Comparison of ENCODE assay signal across 36 mouse cellular contexts in genomic region chr10:59365804-59366589, GRCm38 (mm10). TPM values are rescaled to one million over a fixed set of nuclear protein-coding genes. Genes with fewer than 3 reads are reported as not detected.
A peak's percentile ranks its signal among the peaks of the same experiment; 100 is the strongest.
DNase-seq lines count a peak whose midpoint lies in the region; ATAC-seq lines count a peak whose summit lies in the region.
"Had no signal": no experiment of that assay in that cellular context is flagged by ENCODE, and none has a peak within 500 bp of the region (broad histone marks: within the 10 kb centered on the region; RNA-seq: fewer than 3 reads in every experiment).

No protein-coding gene starts in this region.

- peak; percentile 76 for DNase-seq in heart, adult 11 months
- no peak for DNase-seq in heart, adult 18-20 months
- DNase-seq in lung, postnatal 14 days: no peak
- DNase-seq in lung, postnatal 36 days: peak; percentile 16
- DNase-seq in c-Kit-positive CD71-positive TER-119-positive erythroid progenitor cells, embryonic 14.5 days (ENCODE audit: low spot score): no peak
- DNase-seq in right cerebral cortex, postnatal 36 days (ENCODE audit: low spot score in 2 of 2): no peak
- DNase-seq: adrenal gland, adult 8-10 months; cerebellum, adult 11 months; cerebellum, adult 9-10 months; cerebellum, postnatal 36 days; heart, postnatal 10 days; kidney, adult 18-20 months; kidney, postnatal 4 days; left cerebral cortex, postnatal 4 days; right cerebral cortex, postnatal 25 days; spleen, adult 18-20 months; thymus, postnatal 14 days had no signal

- H3K9ac ChIP-seq in lung, embryonic 16.5 days (ENCODE audit: low read length): no peak overlapping the region
- no peak overlapping the region for H3K9ac ChIP-seq in liver, embryonic 15.5 days
- H3K9ac ChIP-seq: embryonic facial prominence, embryonic 13.5 days; heart, embryonic 13.5 days; hindbrain, embryonic 14.5 days; kidney, embryonic 15.5 days; limb, embryonic 15.5 days; midbrain, embryonic 15.5 days had no signal

- H3K4me2 ChIP-seq in lung, embryonic 16.5 days (ENCODE audit: low read depth, low read length): no peak overlapping the region
- H3K4me2 ChIP-seq in liver, embryonic 15.5 days: no peak overlapping the region
- H3K4me2 ChIP-seq: embryonic facial prominence, embryonic 13.5 days; heart, embryonic 13.5 days; hindbrain, embryonic 14.5 days; kidney, embryonic 15.5 days; limb, embryonic 15.5 days; midbrain, embryonic 15.5 days had no signal

- no peaks in the 10 kb centered on the region for H3K27me3 ChIP-seq in lung, embryonic 16.5 days (ENCODE audit: control insufficient read depth, insufficient read depth, low read depth, low read length)
- no peaks in the 10 kb centered on the region for H3K27me3 ChIP-seq in liver, embryonic 15.5 days
- H3K27me3 ChIP-seq: CH12.LX; embryonic facial prominence, embryonic 13.5 days; heart, embryonic 13.5 days; kidney, embryonic 15.5 days; limb, embryonic 15.5 days; midbrain, embryonic 15.5 days had no signal

- no peak for ATAC-seq in lung, embryonic 16.5 days (ENCODE audit: low read depth)
- peak; percentile 56 for ATAC-seq in liver, embryonic 15.5 days (ENCODE audit: insufficient read depth)
- ATAC-seq: activated CD4-positive, CD25-positive, alpha-beta regulatory T cell, adult 4 months; forebrain, embryonic 16.5 days; midbrain, embryonic 15.5 days had no signal

- H3K4me1 ChIP-seq in lung, embryonic 16.5 days (replicated peaks; ENCODE audit: control insufficient read depth, insufficient read depth, low read length): peaks cover 16% of the 10 kb centered on the region
- H3K4me1 ChIP-seq in liver, embryonic 15.5 days (replicated peaks): peaks cover 16% of the 10 kb centered on the region
- H3K4me1 ChIP-seq: embryonic facial prominence, embryonic 13.5 days; kidney, embryonic 15.5 days; limb, embryonic 15.5 days; midbrain, embryonic 15.5 days had no signal

- peaks cover 42% of the 10 kb centered on the region for H3K36me3 ChIP-seq in lung, embryonic 16.5 days (ENCODE audit: control insufficient read depth, insufficient read depth, low read length)
- peaks cover 85% of the 10 kb centered on the region for H3K36me3 ChIP-seq in liver, embryonic 15.5 days (replicated peaks)

- no peaks in the 10 kb centered on the region for H3K9me3 ChIP-seq in lung, embryonic 16.5 days (ENCODE audit: control insufficient read depth, low read length)
- no peaks in the 10 kb centered on the region for H3K9me3 ChIP-seq in liver, embryonic 15.5 days (replicated peaks)
- H3K9me3 ChIP-seq: embryonic facial prominence, embryonic 13.5 days; heart, embryonic 13.5 days; kidney, embryonic 15.5 days; limb, embryonic 15.5 days; midbrain, embryonic 15.5 days had no signal

- H3K27ac ChIP-seq in lung, embryonic 16.5 days (ENCODE audit: low read length): peak overlapping the region; percentile 46; the same call in 1 of the 2 replicates
- peak overlapping the region; percentile 14; the same call in 1 of the 2 replicates for H3K27ac ChIP-seq in liver, embryonic 15.5 days (replicated peaks)
- H3K27ac ChIP-seq: embryonic facial prominence, embryonic 13.5 days; heart, embryonic 13.5 days; hindbrain, embryonic 14.5 days; kidney, embryonic 15.5 days; limb, embryonic 15.5 days; midbrain, embryonic 15.5 days had no signal

- H3K4me3 ChIP-seq in lung, embryonic 16.5 days (ENCODE audit: low read length): no peak overlapping the region
- no peak overlapping the region for H3K4me3 ChIP-seq in liver, embryonic 15.5 days (replicated peaks)
- H3K4me3 ChIP-seq: embryonic facial prominence, embryonic 13.5 days; heart, embryonic 13.5 days; kidney, embryonic 15.5 days; limb, embryonic 15.5 days; midbrain, embryonic 15.5 days had no signal

- 66% methylated on average over 5 of the region's 5 CpGs for WGBS in lung, embryonic 16.5 days
- WGBS in liver, embryonic 15.5 days (ENCODE audit: insufficient replicate concordance): 77% methylated on average over 5 of the region's 5 CpGs

RNA-seq across cellular contexts. Expression of gene Gm10273, which starts 29.4 kb away (rescaled TPM):
- total RNA-seq in heart, adult 18-20 months (2021): 100 to 1,000 TPM; 149 to 195 TPM
- 1.3 and 12.4 TPM in 2 replicates for polyA plus RNA-seq in lung, embryonic 16.5 days (2015; fragmentation: Nextera tagmentation; extraction: Ambion mirVana)
- polyA plus RNA-seq in liver, embryonic 15.5 days (2015; fragmentation: Nextera tagmentation; extraction: Ambion mirVana): 11.1 and 12.5 TPM in 2 replicates
- polyA plus RNA-seq: heart, embryonic 13.5 days; kidney, embryonic 15.5 days had no signal

RNA-seq across cellular contexts. Expression of gene Pla2g12b, which starts 37.5 kb away (rescaled TPM):
- total RNA-seq in heart, adult 18-20 months (2021): not detected
- 0.19 and 1.0 TPM in 2 replicates for polyA plus RNA-seq in lung, embryonic 16.5 days (2015; fragmentation: Nextera tagmentation; extraction: Ambion mirVana)
- 54.1 and 54.2 TPM in 2 replicates for polyA plus RNA-seq in liver, embryonic 15.5 days (2015; fragmentation: Nextera tagmentation; extraction: Ambion mirVana)
- total RNA-seq: adrenal gland, adult 8-10 months; CH12.LX; gastrocnemius, adult 8-10 months; heart, postnatal 10 days; hematopoietic stem cell, adult 5-6 weeks; layer of hippocampus, adult 8-10 months; layer of hippocampus, postnatal 25 days; left cerebral cortex, postnatal 4 days; neutrophil, adult 5-6 weeks had no signal
- polyA plus RNA-seq: activated CD4-positive, CD25-positive, alpha-beta regulatory T cell, adult 4 months; C2C12; embryonic facial prominence, embryonic 13.5 days; forebrain, embryonic 11.5 days; forebrain, embryonic 16.5 days; hindbrain, embryonic 14.5 days; midbrain, embryonic 15.5 days; neural tube, embryonic 11.5 days had no signal

RNA-seq across cellular contexts. Expression of gene P4ha1, which starts 42.9 kb away (rescaled TPM):
- 10 to 100 TPM; 49.0 to 79.8 TPM for total RNA-seq in heart, adult 18-20 months (2021)
- 78.7 and 81.8 TPM in 2 replicates for polyA plus RNA-seq in lung, embryonic 16.5 days (2015; fragmentation: Nextera tagmentation; extraction: Ambion mirVana)
- 13.6 and 14.8 TPM in 2 replicates for polyA plus RNA-seq in liver, embryonic 15.5 days (2015; fragmentation: Nextera tagmentation; extraction: Ambion mirVana)

Comparison
In these comparisons a context has a peak if more than half of its experiments do, and no peak if none do; other contexts are left out.
1. DNase-seq: peak in heart, adult 11 months (single experiment) and lung, postnatal 36 days (single experiment); none in heart, adult 18-20 months (0 of 2), lung, postnatal 14 days (single experiment), c-Kit-positive CD71-positive TER-119-positive erythroid progenitor cells, embryonic 14.5 days (single experiment) and right cerebral cortex, postnatal 36 days (0 of 2).
2. RNA of gene Pla2g12b, which starts 37.5 kb away (polyA plus RNA-seq): 54.1 to 54.2 TPM in liver, embryonic 15.5 days; 0.19 to 1.0 TPM in lung, embryonic 16.5 days; every median in the first group is over 10 times any median in the second.